Mouse (Mus musculus) E14TG2a.4 (cell line): ENCODE measurements around the gene Fbxl16.

Experiments used
- H3K27me3 ChIP-seq: 2 replicates; pipeline ENCODE4 v1.6.1; 2014; ENCODE audit warnings: low read length, control low read depth; ENCODE audit not compliant: insufficient read depth
- H3K36me3 ChIP-seq: 2 replicates; pipeline ENCODE4 v1.6.1; 2014; ENCODE audit warnings: low read length, control low read depth; ENCODE audit not compliant: insufficient read depth
- H3K4me1 ChIP-seq: replicated peaks from 2 replicates; pipeline ENCODE4 v1.6.1; 2014; ENCODE audit warnings: low read depth, low read length, control low read depth
- H3K4me3 ChIP-seq: replicated peaks from 2 replicates; pipeline ENCODE4 v1.5.1; 2014; ENCODE audit warnings: mild to moderate bottlenecking, low read length
- H3K9me3 ChIP-seq: 2 replicates; pipeline ENCODE4 v1.6.1; 2014; ENCODE audit warnings: low read length, control low read depth
- CTCF ChIP-seq: conservative IDR thresholded peaks from 2 replicates; pipeline ENCODE4 v1.5.1; 2014; ENCODE audit warnings: low read length
- NANOG ChIP-seq: IDR thresholded peaks from 2 replicates; pipeline ENCODE4 v1.6.1; 2014; ENCODE audit warnings: borderline replicate concordance, low read length, mixed read lengths
- POU5F1 ChIP-seq: IDR thresholded peaks from 2 replicates; pipeline ENCODE4 v1.6.1; 2014; ENCODE audit warnings: low read length, borderline replicate concordance

Fbxl16 gene

GRCm38 (mm10) chr17:25818851-25819780 is 10.2 kb downstream of the Fbxl16 start:
- no peak for TF ChIP-seq POU5F1
- no peak for TF ChIP-seq NANOG
- no peak for TF ChIP-seq CTCF
- Histone ChIP-seq H3K9me3 (no peaks in the 10 kb centered on the region), H3K36me3 (no peaks in the 10 kb centered on the region), H3K27me3 (peaks cover 51% of the 10 kb centered on the region), H3K4me3 (peak overlapping the region; percentile 82), H3K4me1 (peaks cover 49% of the 10 kb centered on the region)

- Histone ChIP-seq H3K36me3 (peaks cover 37% of the 10 kb centered on the region), H3K4me1 (peaks cover 70% of the 10 kb centered on the region), H3K4me3 (peak within 1 kb of the TSS; percentile 93), H3K27me3 (peaks cover 9% of the 10 kb centered on the region), H3K9me3 (no peaks in the 10 kb centered on the region)
- TF ChIP-seq POU5F1 (no peak), CTCF (no peak), NANOG (no peak)
Measured at GRCm38 (mm10) chr17:25823452-25823851, 14.6 kb downstream of the Fbxl16 start, which contains the start of gene Wdr24. TSS of gene Wdr24 (plus strand) at chr17:25823627.

- no peaks in the 10 kb centered on the region for H3K27me3 ChIP-seq
- H3K4me1 ChIP-seq = peaks cover 68% of the 10 kb centered on the region
- peaks cover 40% of the 10 kb centered on the region for H3K36me3 ChIP-seq
- H3K9me3 ChIP-seq = no peaks in the 10 kb centered on the region
- H3K4me3 ChIP-seq = peak overlapping the region; percentile 93
- no peak for TF ChIP-seq CTCF
- no peak for TF ChIP-seq NANOG
- TF ChIP-seq POU5F1 = no peak
Measured at GRCm38 (mm10) chr17:25824362-25825142, 15.7 kb downstream of the Fbxl16 start.

GRCm38 (mm10) chr17:25825311-25825710 is 16.4 kb downstream of the Fbxl16 start:
- H3K9me3 ChIP-seq = no peaks in the 10 kb centered on the region
- H3K36me3 ChIP-seq = peaks cover 48% of the 10 kb centered on the region
- peak overlapping the region; percentile 55 for H3K4me3 ChIP-seq
- TF ChIP-seq NANOG = no peak
- no peak for TF ChIP-seq CTCF
- TF ChIP-seq POU5F1 = no peak
- no peaks in the 10 kb centered on the region for H3K27me3 ChIP-seq
- peaks cover 68% of the 10 kb centered on the region for H3K4me1 ChIP-seq

- Histone ChIP-seq H3K4me3 (peak overlapping the region; percentile 55), H3K9me3 (no peaks in the 10 kb centered on the region), H3K4me1 (peaks cover 76% of the 10 kb centered on the region), H3K27me3 (no peaks in the 10 kb centered on the region), H3K36me3 (peaks cover 55% of the 10 kb centered on the region)
- TF ChIP-seq NANOG = no peak
- TF ChIP-seq POU5F1 = no peak
- TF ChIP-seq CTCF = no peak
Measured at GRCm38 (mm10) chr17:25825984-25826570, 17.2 kb downstream of the Fbxl16 start.

- H3K9me3 ChIP-seq = no peaks in the 10 kb centered on the region
- TF ChIP-seq CTCF = no peak
- 0 out of 2 replicates have a peak overlapping the region, but pooled peaks have one; percentile 95 for H3K4me3 ChIP-seq
- peaks cover 85% of the 10 kb centered on the region for H3K4me1 ChIP-seq
- peaks cover 65% of the 10 kb centered on the region for H3K36me3 ChIP-seq
- no peaks in the 10 kb centered on the region for H3K27me3 ChIP-seq
Measured at GRCm38 (mm10) chr17:25827011-25827410, 18.1 kb downstream of the Fbxl16 start.

GRCm38 (mm10) chr17:25827546-25828222 is 18.8 kb downstream of the Fbxl16 start:
- Histone ChIP-seq H3K4me1 (peaks cover 86% of the 10 kb centered on the region), H3K36me3 (peaks cover 65% of the 10 kb centered on the region), H3K4me3 (peak overlapping the region; percentile 95), H3K27me3 (no peaks in the 10 kb centered on the region), H3K9me3 (no peaks in the 10 kb centered on the region)
- TF ChIP-seq POU5F1 = no peak
- no peak for TF ChIP-seq NANOG
- no peak for TF ChIP-seq CTCF
